Mouse (Mus musculus) spleen, adult 2 months (tissue): ENCODE measurements at regions not wholly inside any gene's neighbourhood (a gene's known extent, or its start where the extent isn't known, plus 50 kb on each side); places are given as distances from the start of the nearest gene placed in this dataset.

Experiments used
- CTCF ChIP-seq: fragments of 200-500 bp; IDR thresholded peaks from 2 replicates; pipeline ENCODE4 v1.5.1; 2011; ENCODE audit warnings: mild to moderate bottlenecking, inconsistent platforms; ENCODE audit not compliant: insufficient read depth, insufficient read length, insufficient replicate concordance; ENCODE audit errors: extremely low read depth
- POLR2A ChIP-seq: fragments of 200-500 bp; IDR thresholded peaks from 2 replicates; pipeline ENCODE4 v1.6.1; 2011; ENCODE audit warnings: low read depth, low read length, inconsistent platforms

GRCm38 (mm10) chr12:8855119-8855518 lies 66.3 kb upstream of the Laptm4a start:
- TF ChIP-seq CTCF (no peak), POLR2A (no peak)
